Comparison of ENCODE assay signal across 8 mouse cellular contexts in the genomic region with DNA sequence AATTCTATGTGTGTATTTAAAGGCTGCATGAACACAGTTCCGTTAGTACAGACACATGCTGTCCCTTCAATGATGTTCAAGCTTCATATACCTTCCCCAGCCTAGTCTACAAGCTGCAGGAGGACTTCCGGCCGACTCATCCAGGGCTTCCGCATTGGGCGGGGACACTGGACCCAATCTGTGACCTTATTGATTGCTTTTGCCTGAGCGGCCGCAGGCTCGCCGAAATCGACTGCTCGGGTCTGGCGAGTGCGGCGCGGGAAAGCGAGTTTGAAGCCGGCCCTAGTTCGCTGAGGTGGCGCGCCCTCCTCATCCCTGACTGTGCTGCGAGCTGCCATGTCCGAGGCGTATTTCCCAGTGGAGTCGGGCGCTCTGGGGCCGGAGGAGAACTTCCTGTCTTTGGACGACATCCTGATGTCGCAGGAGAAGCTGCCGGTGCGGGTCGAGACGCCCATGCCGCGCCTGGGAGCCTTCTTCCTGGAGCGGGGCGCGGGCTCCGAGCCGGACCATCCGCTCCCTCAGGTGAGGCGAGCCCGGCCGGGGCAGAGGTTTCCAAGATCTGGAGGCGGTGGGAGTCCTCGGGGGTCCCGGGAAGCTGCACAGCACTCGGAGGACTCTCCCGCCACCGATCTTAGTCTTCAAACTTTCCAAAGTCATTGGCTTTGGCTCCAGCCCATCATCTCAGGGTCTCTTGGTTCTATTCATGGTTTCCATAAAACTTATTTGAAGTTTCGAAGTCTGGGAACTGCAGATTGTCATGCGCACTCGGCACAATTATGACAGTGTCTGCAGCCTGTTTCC. TPM values are rescaled to one million over a fixed set of nuclear protein-coding genes. Genes with fewer than 3 reads are reported as not detected.
DNase-seq lines count a peak whose midpoint lies in the region; ATAC-seq and TF ChIP-seq lines count a peak whose summit lies in the region.

A gene (plus strand): TSS at position 192 of the 801 bp plus-strand sequence.

- peak within 1 kb of the TSS; percentile 84 for H3K9ac ChIP-seq in heart, embryonic 11.5 days (ENCODE audit: low read depth, low read length)
- peak within 1 kb of the TSS; percentile 80 for H3K9ac ChIP-seq in kidney, embryonic 16.5 days (replicated peaks; ENCODE audit: low read length)
- H3K9ac ChIP-seq in liver, adult 2 months (ENCODE audit: low read depth, low read length): peak within 1 kb of the TSS; percentile 71

- no peak for TF ChIP-seq POLR2A in bone marrow macrophage, adult 2 months (IDR thresholded peaks at IDR 0.05; ENCODE audit: borderline replicate concordance, low read depth, low read length)
- peak; percentile 66 for TF ChIP-seq POLR2A in embryonic fibroblast, embryonic 13.5 days (IDR thresholded peaks at IDR 0.05; ENCODE audit: low read depth, low read length)
- TF ChIP-seq POLR2A in liver, adult 2 months (IDR thresholded peaks at IDR 0.05; ENCODE audit: extremely low read depth, insufficient read depth, low read length): no peak
- TF ChIP-seq POLR2A in myocyte (IDR thresholded peaks at IDR 0.05; ENCODE audit: insufficient read length, low read depth): peak; percentile 62

- WGBS in heart, embryonic 11.5 days (ENCODE audit: insufficient replicate concordance): 1% methylated on average over 52 of the region's 52 CpGs
- WGBS in kidney, embryonic 16.5 days: under 1% methylated on average over 52 of the region's 52 CpGs
- under 1% methylated on average over 52 of the region's 52 CpGs for WGBS in liver, adult 2 months

- H3K36me3 ChIP-seq in heart, embryonic 11.5 days (ENCODE audit: control insufficient read depth, insufficient read depth, low read length): no peaks in the 10 kb centered on the region
- no peaks in the 10 kb centered on the region for H3K36me3 ChIP-seq in kidney, embryonic 16.5 days (ENCODE audit: insufficient read depth, low read length)
- H3K36me3 ChIP-seq in liver, adult 2 months (ENCODE audit: control insufficient read depth, insufficient read depth, low read length): no peaks in the 10 kb centered on the region
- no peaks in the 10 kb centered on the region for H3K36me3 ChIP-seq in myocyte (ENCODE audit: control insufficient read depth, insufficient read depth)
- no peaks in the 10 kb centered on the region for H3K36me3 ChIP-seq in splenic B cell, adult 2 months (ENCODE audit: control insufficient read depth, insufficient read depth, low read length, poor library complexity, severe bottlenecking)

- H3K4me3 ChIP-seq in bone marrow macrophage, adult 2 months (ENCODE audit: insufficient read depth, low read length): peak within 1 kb of the TSS; percentile 73
- peak within 1 kb of the TSS; percentile 61 for H3K4me3 ChIP-seq in embryonic fibroblast, embryonic 13.5 days (ENCODE audit: insufficient read depth, low read length)
- H3K4me3 ChIP-seq in heart, embryonic 11.5 days (ENCODE audit: low read depth, low read length): peak within 1 kb of the TSS; percentile 93
- peak within 1 kb of the TSS; percentile 79 for H3K4me3 ChIP-seq in kidney, embryonic 16.5 days (ENCODE audit: low read length)
- H3K4me3 ChIP-seq in liver, adult 2 months (ENCODE audit: insufficient read depth, low read depth, low read length): peak within 1 kb of the TSS; percentile 92
- peak within 1 kb of the TSS; percentile 47 for H3K4me3 ChIP-seq in myocyte

- peaks cover 11% of the 10 kb centered on the region for H3K4me1 ChIP-seq in bone marrow macrophage, adult 2 months (ENCODE audit: control insufficient read depth, insufficient read depth, low read length)
- no peaks in the 10 kb centered on the region for H3K4me1 ChIP-seq in embryonic fibroblast, embryonic 13.5 days (ENCODE audit: control insufficient read depth, insufficient read depth, low read length)
- H3K4me1 ChIP-seq in heart, embryonic 11.5 days (ENCODE audit: control insufficient read depth, insufficient read depth, low read length): peaks cover 3% of the 10 kb centered on the region; the same call in 1 of the 2 replicates
- H3K4me1 ChIP-seq in kidney, embryonic 16.5 days (ENCODE audit: insufficient read depth, low read length): peaks cover 9% of the 10 kb centered on the region
- H3K4me1 ChIP-seq in liver, adult 2 months (ENCODE audit: control insufficient read depth, insufficient read depth, low read length): peaks cover 2% of the 10 kb centered on the region; the same call in 1 of the 2 replicates

- peak; percentile 88 for ATAC-seq in heart, embryonic 11.5 days (replicated peaks; ENCODE audit: insufficient number of reproducible peaks, low FRiP score, low TSS enrichment)
- peak; percentile 94 for ATAC-seq in kidney, embryonic 16.5 days (ENCODE audit: low FRiP score, low TSS enrichment)

- H3K79me2 ChIP-seq in liver, adult 2 months (ENCODE audit: control insufficient read depth, insufficient read depth, low read length): no peaks in the 10 kb centered on the region
- H3K79me2 ChIP-seq in myocyte (ENCODE audit: control insufficient read depth, insufficient read depth): peaks cover 12% of the 10 kb centered on the region

- no peaks in the 10 kb centered on the region for H3K27me3 ChIP-seq in heart, embryonic 11.5 days (ENCODE audit: control insufficient read depth, insufficient read depth, low read length)
- no peaks in the 10 kb centered on the region; the same call in 1 of the 2 replicates for H3K27me3 ChIP-seq in kidney, embryonic 16.5 days (ENCODE audit: insufficient read depth, low read length)
- H3K27me3 ChIP-seq in liver, adult 2 months (ENCODE audit: control insufficient read depth, insufficient read depth, low read length): no peaks in the 10 kb centered on the region
- H3K27me3 ChIP-seq in myocyte (ENCODE audit: control insufficient read depth, insufficient read depth, insufficient read length): no peaks in the 10 kb centered on the region
- no peaks in the 10 kb centered on the region for H3K27me3 ChIP-seq in splenic B cell, adult 2 months (ENCODE audit: control insufficient read depth, insufficient read depth, low read length, poor library complexity, severe bottlenecking)

- H3K4me2 ChIP-seq in heart, embryonic 11.5 days: peak within 1 kb of the TSS; percentile 89
- H3K4me2 ChIP-seq in kidney, embryonic 16.5 days (replicated peaks; ENCODE audit: low read depth, low read length): peak within 1 kb of the TSS; percentile 90
- peak within 1 kb of the TSS; percentile 81 for H3K4me2 ChIP-seq in myocyte (ENCODE audit: low read depth)

- no peak within 1 kb of the TSS for H3K27ac ChIP-seq in bone marrow macrophage, adult 2 months (ENCODE audit: insufficient read depth, low read depth, low read length)
- no peak within 1 kb of the TSS for H3K27ac ChIP-seq in embryonic fibroblast, embryonic 13.5 days (ENCODE audit: insufficient read depth, low read length)
- H3K27ac ChIP-seq in heart, embryonic 11.5 days (ENCODE audit: low read depth, low read length): 0 out of 2 replicates have a peak within 1 kb of the TSS, but pooled peaks have one; percentile 1
- no peak within 1 kb of the TSS for H3K27ac ChIP-seq in kidney, embryonic 16.5 days (ENCODE audit: low read length)
- H3K27ac ChIP-seq in liver, adult 2 months (replicated peaks; ENCODE audit: insufficient read depth, low read depth, low read length): no peak within 1 kb of the TSS

- no peak for TF ChIP-seq CTCF in bone marrow macrophage, adult 2 months (IDR thresholded peaks at IDR 0.05; ENCODE audit: low read depth, low read length)
- TF ChIP-seq CTCF in embryonic fibroblast, embryonic 13.5 days (IDR thresholded peaks at IDR 0.05; ENCODE audit: borderline replicate concordance, insufficient read depth, low read length): no peak
- no peak for TF ChIP-seq CTCF in liver, adult 2 months (IDR thresholded peaks at IDR 0.05; ENCODE audit: low read depth, low read length)

- no peaks in the 10 kb centered on the region for H3K9me3 ChIP-seq in heart, embryonic 11.5 days (replicated peaks; ENCODE audit: control insufficient read depth, low read length)
- H3K9me3 ChIP-seq in kidney, embryonic 16.5 days (ENCODE audit: low read length): no peaks in the 10 kb centered on the region

- H3ac ChIP-seq in myocyte (ENCODE audit: control insufficient read depth, insufficient read length): no peak within 1 kb of the TSS

- peak; percentile 96 for DNase-seq in A20 (ENCODE audit: low read depth, low spot score)
- DNase-seq in liver, adult 2 months (ENCODE audit: extremely low read depth, low read depth, low spot score): peak; percentile 86
- DNase-seq in splenic B cell, adult 2 months (ENCODE audit: low read depth, low spot score): peak; percentile 93

TF ChIP-seq in myocyte, 11 proteins besides CTCF, POLR2A, EP300 and RAD21:
- peak; percentile 88 for TF ChIP-seq SRF (IDR thresholded peaks at IDR 0.05; ENCODE audit: control insufficient read depth, insufficient read length, low read depth)
- no peak for TF ChIP-seq REST (IDR thresholded peaks at IDR 0.05; ENCODE audit: insufficient read depth, insufficient read length)
- TF ChIP-seq CEBPB (IDR thresholded peaks at IDR 0.05; ENCODE audit: insufficient read depth, poor library complexity, severe bottlenecking): no peak
- no peak for TF ChIP-seq TCF3 (IDR thresholded peaks at IDR 0.05; ENCODE audit: insufficient read length, low read depth)
- TF ChIP-seq MYOD1 (IDR thresholded peaks at IDR 0.05; ENCODE audit: control insufficient read depth in 1 of 3, insufficient read length in 2 of 3, low read depth in 2 of 3): no peak
- peak; percentile 69 for TF ChIP-seq POLR2AphosphoS2 (IDR thresholded peaks at IDR 0.05; ENCODE audit: insufficient read length, low read depth)
- TF ChIP-seq E2F4 (IDR thresholded peaks at IDR 0.05; ENCODE audit: insufficient read depth): peak; percentile 99
- TF ChIP-seq USF1 (IDR thresholded peaks at IDR 0.05; ENCODE audit: low read depth): no peak

RNA-seq across cellular contexts. Expression of the gene that starts here (rescaled TPM):
- 6.8 and 7.4 TPM in 2 replicates for polyA plus RNA-seq in bone marrow macrophage, adult 2 months (2012; ENCODE audit: insufficient read depth, insufficient read length, missing spikeins)
- 6.8 and 7.0 TPM in 2 replicates for polyA plus RNA-seq in embryonic fibroblast, embryonic 13.5 days (2011; ENCODE audit: insufficient read length, low read depth, missing spikeins)
- polyA plus RNA-seq in heart, embryonic 11.5 days (2014; fragmentation: Nextera tagmentation; extraction: Ambion mirVana): 19.5 and 20.1 TPM in 2 replicates
- polyA plus RNA-seq in kidney, embryonic 16.5 days (2015; fragmentation: Nextera tagmentation; extraction: Ambion mirVana): 20.8 and 21.6 TPM in 2 replicates
- 0.54 and 0.83 TPM in 2 replicates for total RNA-seq in liver, adult 2 months (2014; rRNA removed)
- polyA plus RNA-seq in liver, adult 2 months (2012; rRNA removed): 0.31 and 0.32 TPM in 2 replicates
- polyA plus RNA-seq in myocyte (2012; fragmentation: generic; extraction: Trizol): 2.0 TPM

Comparison
In these comparisons a context has a peak if more than half of its experiments do, and no peak if none do; other contexts are left out.
1. Peak in DNase-seq, H3K4me3 ChIP-seq and H3K9ac ChIP-seq in liver, adult 2 months; RNA of the gene not detected or under 1 TPM.
2. POLR2A ChIP-seq: peak in embryonic fibroblast, embryonic 13.5 days (single experiment) and myocyte (single experiment); none in bone marrow macrophage, adult 2 months (single experiment) and liver, adult 2 months (single experiment).
3. Peak in every context shown above with its lines, with median percentiles within 50 percentile points of each other: DNase-seq, H3K4me3 ChIP-seq, H3K4me2 ChIP-seq and H3K9ac ChIP-seq.